Mouse (Mus musculus) adrenal gland, postnatal 36 days (tissue): ENCODE data around the gene Susd3. TPM values are rescaled to one million over a fixed set of nuclear protein-coding genes. Genes with fewer than 3 reads are reported as not detected.
A peak's percentile ranks its signal among the peaks of the same experiment; 100 is the strongest.

ENCODE experiments used
- DNase-seq, 2 experiments: peaks; one replicate each; pipeline ENCODE4 v3.0.0; 2021; ENCODE audit warnings: mixed read lengths in 1 of 2
- total RNA-seq, 2 experiments: library from RNA; stranded (reverse); gene quantifications; 2 replicates each; pipeline ENCODE4 v1.2.3; 2021

Gene Susd3
- total RNA-seq, 2 experiments from 2014 or later, result 1.2 to 36.5 TPM

DNA sequence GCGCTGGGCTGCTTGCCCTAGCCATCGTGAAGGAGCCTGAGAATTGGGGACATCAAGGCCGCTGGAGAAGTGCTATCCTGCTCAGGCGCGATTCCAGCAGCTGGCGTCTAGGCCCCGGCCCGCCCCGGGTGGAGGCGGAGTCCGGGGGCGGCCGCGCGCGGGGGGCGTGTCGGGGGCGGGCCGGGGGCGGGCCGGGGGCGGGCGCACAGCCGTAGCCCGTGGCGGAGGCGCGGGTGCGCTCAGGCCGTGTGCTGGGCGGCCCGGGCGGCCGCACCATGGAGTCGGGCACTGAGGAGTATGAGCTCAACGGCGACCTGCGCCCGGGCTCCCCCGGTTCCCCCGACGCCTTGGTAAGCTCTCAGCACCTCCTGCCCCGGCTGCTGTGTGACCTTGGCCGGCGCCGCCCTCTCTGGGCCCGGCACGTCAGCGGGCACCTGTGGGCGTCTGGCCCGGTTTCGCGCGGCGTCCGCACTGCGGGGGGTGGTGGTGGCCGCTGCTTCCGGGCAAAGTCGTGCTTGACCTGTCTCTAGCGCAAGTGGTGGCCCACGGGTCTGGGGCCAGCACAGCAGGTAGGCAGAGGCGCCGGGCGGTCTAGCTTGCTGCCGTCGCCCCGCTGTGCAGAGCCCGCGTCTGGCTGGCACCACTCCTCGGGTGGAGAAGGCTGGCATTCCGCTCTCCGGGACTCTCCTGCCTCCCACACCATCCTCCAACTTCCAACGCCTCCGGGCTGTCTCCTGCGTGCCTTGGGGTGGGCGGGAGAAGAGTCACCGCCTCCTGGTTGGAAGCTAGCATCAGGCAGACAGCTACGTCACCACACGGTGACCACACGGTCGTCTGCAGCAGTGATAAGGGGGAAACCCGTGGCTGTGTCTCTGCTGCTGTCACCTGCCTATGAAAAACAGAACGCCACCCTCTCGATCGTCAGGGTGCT is 61.0 kb downstream of the Susd3 start, which contains the start of gene Ninj1:
Gene Ninj1, plus strand, starts transcription at position 198 of the 931 bp plus-strand sequence.
- peak; percentile 91 to 93 for DNase-seq

DNA sequence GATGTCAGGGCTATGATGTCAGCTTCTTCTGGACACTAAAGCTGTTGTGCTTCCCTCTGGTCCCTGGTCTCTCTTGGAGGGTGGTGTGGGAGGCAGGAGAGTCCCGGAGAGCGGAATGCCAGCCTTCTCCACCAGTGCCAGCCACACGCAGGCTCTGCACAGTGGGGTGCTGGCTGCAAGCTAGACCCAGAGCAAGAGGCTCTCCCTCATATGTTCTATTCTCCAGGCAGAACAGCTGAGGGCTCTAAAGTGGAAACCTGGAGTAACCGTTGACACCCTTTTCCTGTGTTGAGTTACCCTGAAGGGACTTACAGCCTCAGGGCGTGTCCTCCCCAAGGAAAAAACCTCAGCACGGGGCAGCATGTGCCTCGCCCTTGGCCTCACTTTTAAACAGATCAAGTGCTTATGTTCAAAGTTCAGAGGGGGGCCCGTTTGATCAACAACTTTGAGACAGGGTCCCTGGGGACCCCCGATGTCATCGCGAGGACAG is 61.7 kb downstream of the Susd3 start:
- DNase-seq, result no peak

DNA sequence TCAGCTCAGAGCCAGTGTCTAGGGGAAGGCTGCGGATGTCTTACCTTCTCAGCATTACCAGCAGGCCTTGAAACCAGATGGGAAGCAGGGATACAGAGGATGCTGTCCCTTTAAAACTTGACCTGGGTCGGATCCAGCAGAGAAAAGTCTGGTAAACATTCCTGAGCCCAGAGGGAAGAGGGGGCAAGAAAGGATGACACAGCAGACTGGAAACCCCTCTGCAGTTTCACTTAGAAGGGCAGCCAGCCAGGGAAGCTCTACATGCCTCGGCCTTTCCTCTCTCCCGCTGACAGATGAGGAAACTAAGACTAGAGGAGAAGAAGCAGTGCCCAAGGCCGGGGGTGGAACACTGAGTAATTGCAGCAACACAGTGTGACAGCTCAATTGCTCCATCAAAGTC is 64.9 kb downstream of the Susd3 start:
- DNase-seq, result peak; percentile 36 to 58

DNA sequence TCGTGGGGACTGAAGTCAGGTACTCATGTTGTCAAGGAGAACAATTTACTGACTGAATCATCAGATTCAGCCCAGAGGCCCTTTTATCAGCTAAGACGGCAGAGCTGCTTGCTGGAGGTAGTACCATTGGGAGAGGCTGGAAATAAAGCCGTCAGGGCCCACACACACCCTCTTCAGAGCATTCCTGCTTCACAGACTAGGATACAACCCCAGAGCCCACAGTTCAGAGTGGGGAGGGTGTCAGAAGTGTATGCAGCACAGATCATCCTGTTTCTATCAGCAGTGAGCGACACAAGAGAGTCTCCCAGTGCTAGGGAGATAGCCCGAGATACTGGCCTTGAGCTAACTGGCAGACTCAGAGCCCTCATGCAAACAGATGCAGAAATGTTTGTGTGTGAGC is 65.3 kb downstream of the Susd3 start:
- DNase-seq, result peak in 1 of 2 experiments; percentile 24

DNA sequence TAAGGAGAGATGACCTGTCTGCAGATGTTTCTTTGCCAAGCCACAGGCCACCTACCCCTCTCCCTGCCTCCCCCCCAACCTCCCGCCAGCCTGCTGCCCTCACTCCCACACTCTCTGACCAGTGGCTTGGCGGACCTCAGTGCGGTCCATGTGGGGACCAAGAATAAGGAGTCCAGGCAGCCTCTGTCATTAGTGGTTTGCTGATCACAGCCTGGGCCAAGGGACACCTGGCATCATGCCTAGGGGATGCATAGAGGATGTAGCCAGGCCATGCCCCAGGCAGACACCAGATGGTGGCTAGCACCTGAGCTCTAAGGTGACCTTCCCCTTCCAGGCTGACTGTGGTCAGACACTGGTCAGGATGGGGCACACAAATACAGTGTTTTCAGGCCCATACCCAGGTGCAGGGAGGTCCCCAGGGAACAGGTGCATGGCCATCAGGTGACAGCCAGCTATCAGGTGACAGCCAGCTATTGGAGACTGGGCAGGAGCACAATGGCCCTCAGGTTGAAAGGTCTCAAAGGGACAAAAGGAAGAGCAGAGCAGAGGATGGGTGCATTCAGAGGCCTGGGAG is 67.0 kb downstream of the Susd3 start:
- no peak for DNase-seq

DNA sequence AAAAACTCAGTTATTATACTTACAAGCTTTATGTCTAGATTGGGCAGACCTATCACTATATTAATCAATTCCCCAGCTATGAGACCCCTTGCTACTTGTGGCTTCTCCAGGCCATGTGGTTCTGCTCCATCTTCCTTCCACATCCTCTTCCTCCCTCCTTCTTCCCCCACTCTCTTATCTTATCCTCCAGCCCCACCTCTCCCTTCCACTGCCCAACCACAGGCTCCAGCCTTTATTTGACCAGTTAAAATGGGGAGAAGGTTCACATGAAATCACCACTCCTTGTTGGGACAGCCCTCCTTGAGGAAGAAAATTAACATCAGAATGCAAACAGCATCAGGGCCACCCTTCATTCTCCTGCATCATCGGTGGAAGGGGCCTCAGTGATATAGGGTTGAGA is 67.8 kb downstream of the Susd3 start:
- DNase-seq, result no peak

Other genes with a start within 250 kb of the Susd3 start
- gene Wnk2, start 100.7 kb downstream of the Susd3 start, total RNA-seq, result 1 to 10 TPM; 2.0 TPM
- gene Ninj1, start 61.2 kb downstream of the Susd3 start, total RNA-seq, result 10 to 100 TPM; 51.1 to 61.4 TPM
- 10 to 100 TPM; 70.5 to 73.8 TPM for gene Card19, start 32.7 kb downstream of the Susd3 start, total RNA-seq
- 1 to 10 TPM; 2.7 to 5.3 TPM for gene Fgd3, start 71.6 kb upstream of the Susd3 start, total RNA-seq
- 10 to 100 TPM; 34.8 to 44.6 TPM for gene Bicd2, start 92.9 kb upstream of the Susd3 start, total RNA-seq
- 10 to 100 TPM; 33.1 to 49.4 TPM for gene Ippk, start 172.5 kb upstream of the Susd3 start, total RNA-seq
- 1 to 10 TPM; 1.5 to 1.7 TPM for gene Tes3-ps, start 244.6 kb upstream of the Susd3 start, total RNA-seq